ENCODE assay signal across 19 mouse cellular contexts in genomic region chr3:136995611-136996335, GRCm38 (mm10).
"Had no signal": no experiment of that assay in that cellular context is flagged by ENCODE, and none has a peak within 500 bp of the region (broad histone marks: within the 10 kb centered on the region; RNA-seq: fewer than 3 reads in every experiment).

No protein-coding gene starts in this region.

- ATAC-seq: intestine, postnatal 0 days had no signal

- H3K27me3 ChIP-seq: limb, embryonic 12.5 days; limb, embryonic 15.5 days; liver, embryonic 15.5 days; lung, embryonic 15.5 days; stomach, embryonic 15.5 days had no signal

- H3K9me3 ChIP-seq: limb, embryonic 12.5 days; limb, embryonic 15.5 days; liver, embryonic 15.5 days; lung, embryonic 15.5 days; stomach, embryonic 15.5 days had no signal

- H3K4me1 ChIP-seq: limb, embryonic 12.5 days; limb, embryonic 15.5 days; liver, embryonic 15.5 days; lung, embryonic 15.5 days; stomach, embryonic 15.5 days had no signal

- DNase-seq: kidney, adult 2 months; kidney, postnatal 25 days; left cerebral cortex, postnatal 4 days; lung, adult 18-20 months; lung, postnatal 14 days; lung, postnatal 4 days; midbrain, embryonic 14.5 days; right cerebral cortex, postnatal 25 days; spleen, adult 18-20 months; thymus, postnatal 25 days had no signal

- H3K27ac ChIP-seq: kidney, postnatal 0 days; limb, embryonic 12.5 days; limb, embryonic 15.5 days; liver, embryonic 15.5 days; lung, embryonic 15.5 days; stomach, embryonic 15.5 days had no signal

- H3K9ac ChIP-seq: limb, embryonic 12.5 days; limb, embryonic 15.5 days; liver, embryonic 15.5 days; lung, embryonic 15.5 days; stomach, embryonic 15.5 days had no signal

- H3K36me3 ChIP-seq: limb, embryonic 12.5 days; limb, embryonic 15.5 days; liver, embryonic 15.5 days; lung, embryonic 15.5 days; stomach, embryonic 15.5 days had no signal

- H3K4me3 ChIP-seq: limb, embryonic 12.5 days; limb, embryonic 15.5 days; liver, embryonic 15.5 days; lung, embryonic 15.5 days; stomach, embryonic 15.5 days had no signal

- H3K4me2 ChIP-seq: limb, embryonic 12.5 days; limb, embryonic 15.5 days; liver, embryonic 11.5 days; liver, embryonic 15.5 days; lung, embryonic 15.5 days; midbrain, embryonic 11.5 days; stomach, embryonic 15.5 days had no signal
